Mouse (Mus musculus): ENCODE measurements around the gene Oasl1. TPM values are rescaled to one million over a fixed set of nuclear protein-coding genes. Genes with fewer than 3 reads are reported as not detected.
"Not testable (repeated sequence)": the region's sequence is repeated elsewhere in the genome, so short reads cannot be mapped to it uniquely, and the experiment has no call there.

Gene Oasl1
- polyA plus RNA-seq (2011; ENCODE audit: insufficient read length, low read depth, missing spikeins): 0.47 and 0.75 TPM in 2 replicates

DNA sequence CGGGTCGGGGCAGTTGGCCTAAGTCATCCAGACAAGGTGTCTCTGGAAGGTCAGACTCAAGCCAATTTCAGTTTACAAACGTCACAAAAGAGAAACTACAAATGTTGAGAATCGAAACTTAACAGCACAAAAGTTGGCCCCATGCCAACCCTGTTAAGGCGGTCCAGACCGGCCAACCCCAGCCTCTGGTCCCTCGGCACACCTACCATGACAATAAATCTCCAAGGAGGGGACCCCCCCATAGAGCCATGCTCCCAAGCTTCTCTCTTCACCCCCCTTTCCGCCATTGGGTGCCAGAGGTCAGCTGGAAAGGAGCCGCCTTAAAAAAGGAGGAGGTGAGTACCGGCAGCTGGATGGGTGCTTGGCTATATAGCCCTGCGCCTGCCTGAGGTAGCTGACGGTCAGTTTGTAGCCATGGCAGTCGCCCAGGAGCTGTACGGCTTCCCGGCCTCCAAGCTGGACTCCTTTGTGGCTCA lies at the start of gene Oasl1:
Gene Oasl1 (plus strand): TSS at position 243 of the 476 bp plus-strand sequence.
- peak within 1 kb of the TSS; percentile 26 for H3K4me3 ChIP-seq (ENCODE audit: insufficient read depth, low read length)
- no peaks in the 10 kb centered on the region for H3K4me1 ChIP-seq (ENCODE audit: control insufficient read depth, insufficient read depth, low read length)
- H3K27ac ChIP-seq (ENCODE audit: insufficient read depth, low read length): no peak within 1 kb of the TSS
- TF ChIP-seq POLR2A (IDR thresholded peaks at IDR 0.05; ENCODE audit: low read depth, low read length) (no peak), CTCF (IDR thresholded peaks at IDR 0.05; ENCODE audit: borderline replicate concordance, insufficient read depth, low read length) (no peak)

DNA sequence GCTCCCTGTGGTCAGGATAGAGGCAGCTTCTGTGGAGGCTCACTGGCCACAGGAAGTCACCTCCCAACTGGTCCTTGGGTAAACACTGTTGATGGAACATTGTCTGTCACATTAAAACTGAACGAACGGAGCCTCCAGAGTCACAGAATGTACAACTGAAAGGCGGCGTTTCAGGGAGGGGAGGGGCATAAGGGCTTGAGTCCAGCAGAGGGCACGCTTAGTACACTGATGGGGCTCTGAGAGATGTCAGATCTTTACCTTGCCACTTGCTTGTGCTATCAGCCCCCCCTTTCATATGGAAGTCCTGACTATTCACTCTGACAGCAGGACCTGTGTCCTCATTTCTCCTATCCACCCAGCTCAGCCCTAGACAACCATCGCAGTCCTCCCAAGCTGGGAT lies 47.2 kb upstream of the Oasl1 start:
- no peak overlapping the region for H3K27ac ChIP-seq (ENCODE audit: insufficient read depth, low read length)
- no peak overlapping the region for H3K4me3 ChIP-seq (ENCODE audit: insufficient read depth, low read length)
- TF ChIP-seq POLR2A (IDR thresholded peaks at IDR 0.05; ENCODE audit: low read depth, low read length) (no peak), CTCF (IDR thresholded peaks at IDR 0.05; ENCODE audit: borderline replicate concordance, insufficient read depth, low read length) (no peak)
- peaks cover 4% of the 10 kb centered on the region for H3K4me1 ChIP-seq (ENCODE audit: control insufficient read depth, insufficient read depth, low read length)

GRCm38 (mm10) chr5:114876331-114876730 lies 46.7 kb upstream of the Oasl1 start:
- TF ChIP-seq POLR2A (IDR thresholded peaks at IDR 0.05; ENCODE audit: low read depth, low read length) (no peak), CTCF (IDR thresholded peaks at IDR 0.05; ENCODE audit: borderline replicate concordance, insufficient read depth, low read length) (no peak)
- Histone ChIP-seq H3K4me3 (ENCODE audit: insufficient read depth, low read length) (no peak overlapping the region), H3K4me1 (ENCODE audit: control insufficient read depth, insufficient read depth, low read length) (peaks cover 4% of the 10 kb centered on the region), H3K27ac (ENCODE audit: insufficient read depth, low read length) (no peak overlapping the region)

GRCm38 (mm10) chr5:114877487-114877886 lies 45.6 kb upstream of the Oasl1 start:
- Histone ChIP-seq H3K4me3 (ENCODE audit: insufficient read depth, low read length) (no peak overlapping the region), H3K4me1 (ENCODE audit: control insufficient read depth, insufficient read depth, low read length) (peaks cover 4% of the 10 kb centered on the region), H3K27ac (ENCODE audit: insufficient read depth, low read length) (no peak overlapping the region)
- no peak for TF ChIP-seq POLR2A (IDR thresholded peaks at IDR 0.05; ENCODE audit: low read depth, low read length)
- no peak for TF ChIP-seq CTCF (IDR thresholded peaks at IDR 0.05; ENCODE audit: borderline replicate concordance, insufficient read depth, low read length)

- TF ChIP-seq CTCF (IDR thresholded peaks at IDR 0.05; ENCODE audit: borderline replicate concordance, insufficient read depth, low read length) (no peak), POLR2A (IDR thresholded peaks at IDR 0.05; ENCODE audit: low read depth, low read length) (no peak)
- Histone ChIP-seq H3K27ac (ENCODE audit: insufficient read depth, low read length) (no peak overlapping the region), H3K4me3 (ENCODE audit: insufficient read depth, low read length) (no peak overlapping the region), H3K4me1 (ENCODE audit: control insufficient read depth, insufficient read depth, low read length) (peaks cover 4% of the 10 kb centered on the region)
Measured at GRCm38 (mm10) chr5:114879399-114879798, 43.6 kb upstream of the Oasl1 start.

DNA sequence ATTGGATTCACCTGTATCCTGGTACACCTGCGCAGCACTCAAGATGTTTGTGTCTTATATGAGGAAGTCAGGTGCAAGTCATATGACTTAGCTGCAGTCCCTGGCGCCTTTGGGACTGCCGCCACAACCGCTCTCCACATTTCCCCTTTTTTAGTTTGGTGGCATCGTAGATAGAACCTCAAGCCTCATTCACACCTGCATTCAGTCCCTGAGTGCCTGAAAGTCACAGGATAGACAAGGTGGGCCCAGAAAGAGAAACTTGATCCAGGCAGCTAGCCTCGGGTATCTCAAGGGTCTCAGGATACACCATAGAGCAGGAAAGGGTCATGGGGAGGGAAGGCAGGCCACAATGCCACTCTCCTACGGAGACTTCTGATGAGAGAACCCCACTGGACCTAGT lies 40.7 kb upstream of the Oasl1 start:
- not testable (repeated sequence) for H3K4me1 ChIP-seq (ENCODE audit: control insufficient read depth, insufficient read depth, low read length); H3K27ac ChIP-seq (ENCODE audit: insufficient read depth, low read length); H3K4me3 ChIP-seq (ENCODE audit: insufficient read depth, low read length)

- Histone ChIP-seq H3K4me3 (ENCODE audit: insufficient read depth, low read length) (no peak overlapping the region), H3K4me1 (ENCODE audit: control insufficient read depth, insufficient read depth, low read length) (no peaks in the 10 kb centered on the region), H3K27ac (ENCODE audit: insufficient read depth, low read length) (no peak overlapping the region)
- TF ChIP-seq POLR2A (IDR thresholded peaks at IDR 0.05; ENCODE audit: low read depth, low read length): no peak
- no peak for TF ChIP-seq CTCF (IDR thresholded peaks at IDR 0.05; ENCODE audit: borderline replicate concordance, insufficient read depth, low read length)
Measured at GRCm38 (mm10) chr5:114883022-114883421, 40.0 kb upstream of the Oasl1 start.

DNA sequence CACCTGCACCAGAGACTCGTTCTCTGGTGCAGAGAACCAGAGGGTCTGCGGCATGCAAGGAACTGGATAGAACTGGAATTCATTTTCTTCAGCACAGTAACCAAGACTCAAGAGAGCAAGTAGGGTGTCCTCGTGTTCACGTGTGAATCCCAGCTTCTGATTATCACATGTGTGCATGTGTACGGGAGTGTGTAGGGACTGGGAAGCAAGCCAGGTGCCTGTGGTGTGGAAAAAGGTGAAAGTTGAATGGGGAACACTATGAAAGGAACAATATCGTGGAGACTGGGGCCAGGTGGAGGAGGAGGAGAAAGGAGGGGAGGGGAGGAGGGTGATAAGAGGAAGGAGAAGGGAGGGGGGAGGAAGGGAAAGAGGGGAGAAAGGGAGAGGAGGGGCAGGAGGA lies 36.2 kb upstream of the Oasl1 start:
- TF ChIP-seq CTCF (IDR thresholded peaks at IDR 0.05; ENCODE audit: borderline replicate concordance, insufficient read depth, low read length) (no peak), POLR2A (IDR thresholded peaks at IDR 0.05; ENCODE audit: low read depth, low read length) (no peak)
- Histone ChIP-seq H3K27ac (ENCODE audit: insufficient read depth, low read length) (no peak overlapping the region), H3K4me1 (ENCODE audit: control insufficient read depth, insufficient read depth, low read length) (no peaks in the 10 kb centered on the region), H3K4me3 (ENCODE audit: insufficient read depth, low read length) (no peak overlapping the region)

DNA sequence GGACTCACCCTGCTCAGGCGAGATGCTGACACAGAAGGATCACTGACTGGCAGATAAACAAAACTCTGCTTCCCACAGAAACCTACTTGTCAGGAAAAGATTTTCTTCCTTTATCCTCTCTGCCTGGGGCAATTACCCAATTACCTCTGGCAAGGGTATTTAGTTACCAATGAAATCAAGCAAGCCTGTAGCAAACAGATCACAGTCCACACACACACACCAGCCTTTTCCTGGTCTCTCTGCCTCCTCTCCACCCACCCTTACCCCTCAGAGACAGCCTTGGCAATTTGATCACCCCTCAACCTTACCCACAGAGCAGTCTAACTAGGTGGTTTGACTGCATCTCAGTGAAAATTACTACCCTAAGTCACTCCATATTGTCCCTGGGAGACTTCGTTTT lies 34.0 kb upstream of the Oasl1 start:
- H3K4me3 ChIP-seq (ENCODE audit: insufficient read depth, low read length): no peak overlapping the region
- no peak for TF ChIP-seq POLR2A (IDR thresholded peaks at IDR 0.05; ENCODE audit: low read depth, low read length)
- no peak for TF ChIP-seq CTCF (IDR thresholded peaks at IDR 0.05; ENCODE audit: borderline replicate concordance, insufficient read depth, low read length)
- H3K4me1 ChIP-seq (ENCODE audit: control insufficient read depth, insufficient read depth, low read length): no peaks in the 10 kb centered on the region
- no peak overlapping the region for H3K27ac ChIP-seq (ENCODE audit: insufficient read depth, low read length)

- no peak for TF ChIP-seq POLR2A (IDR thresholded peaks at IDR 0.05; ENCODE audit: low read depth, low read length)
- H3K4me3 ChIP-seq (ENCODE audit: insufficient read depth, low read length): no peak overlapping the region
- H3K4me1 ChIP-seq (ENCODE audit: control insufficient read depth, insufficient read depth, low read length): peaks cover 6% of the 10 kb centered on the region
- H3K27ac ChIP-seq (ENCODE audit: insufficient read depth, low read length): no peak overlapping the region
Measured at GRCm38 (mm10) chr5:114895542-114895941, 27.5 kb upstream of the Oasl1 start.

Data from embryonic fibroblast, embryonic 13.5 days (primary cell).